Mouse (Mus musculus) fat pad, adult 2 months (tissue): ENCODE data around the gene Crygb.

Source experiments
- DNase-seq: peaks from one replicate; pipeline ENCODE4 v3.0.0-alpha.2; 2011; ENCODE audit warnings: low read depth, low spot score; ENCODE audit errors: extremely low read depth

Gene Crygb

DNA sequence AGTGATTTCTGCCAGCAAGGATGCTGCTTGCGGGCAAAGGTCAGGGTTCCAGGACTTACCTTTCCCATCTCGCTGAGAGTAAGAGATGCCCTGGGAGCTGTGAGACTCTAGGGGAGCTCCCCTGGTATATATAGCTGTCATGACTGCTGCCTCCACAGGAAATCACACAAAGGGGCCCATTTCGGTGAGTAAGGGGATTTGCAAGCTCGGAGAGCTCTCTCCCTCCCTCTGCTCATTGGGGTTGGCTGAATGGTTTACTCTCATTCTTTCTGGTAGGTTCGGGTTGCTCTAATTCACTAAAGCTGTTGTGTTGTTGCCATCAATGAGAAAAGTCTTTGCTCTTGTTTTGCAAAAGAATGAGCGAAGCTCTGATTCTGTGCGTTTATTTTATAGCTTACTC lies at the start of gene Crygb:
TSS of gene Crygb (minus strand) at position 101 of the 400 bp plus-strand sequence.
- DNase-seq = no peak

DNA sequence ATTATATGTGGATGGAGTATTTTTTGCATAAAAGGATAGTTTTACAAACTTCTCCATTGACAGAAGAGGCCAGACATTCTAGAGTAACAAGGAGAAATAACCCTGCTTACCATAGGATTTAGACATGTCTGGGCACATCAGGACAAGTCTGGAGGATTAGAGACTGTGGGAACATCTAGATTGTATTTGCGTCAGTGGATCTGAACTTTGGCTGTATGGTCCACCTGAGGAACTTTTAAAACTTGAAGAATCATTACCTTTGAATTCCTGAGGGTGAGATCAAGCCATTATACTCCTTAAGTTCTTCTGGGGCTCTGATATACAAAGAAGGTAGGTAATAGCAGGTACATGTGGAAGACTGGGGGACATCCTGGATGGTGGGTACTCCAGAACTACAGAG lies 49.6 kb upstream of the Crygb start:
- DNase-seq = no peak

DNA sequence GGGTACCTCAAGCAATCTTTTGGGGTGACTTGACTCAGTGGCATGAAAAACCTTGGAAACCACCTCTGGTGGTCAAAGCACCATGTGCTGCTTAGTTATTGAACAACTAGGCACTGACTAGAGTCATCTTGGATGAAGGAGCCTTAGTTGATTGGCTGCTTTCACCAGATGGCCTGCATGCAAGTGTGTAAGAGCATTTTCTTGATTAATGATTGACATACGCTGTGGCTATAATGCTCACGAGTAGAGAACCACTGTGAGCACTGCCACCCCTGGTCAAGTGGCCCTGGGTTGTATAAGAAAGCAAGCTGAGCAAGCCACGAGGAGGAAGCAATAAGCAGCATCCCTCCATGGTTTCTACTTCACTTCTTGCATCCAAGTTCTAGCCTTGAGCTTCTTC lies 48.1 kb upstream of the Crygb start:
- DNase-seq = no peak

DNA sequence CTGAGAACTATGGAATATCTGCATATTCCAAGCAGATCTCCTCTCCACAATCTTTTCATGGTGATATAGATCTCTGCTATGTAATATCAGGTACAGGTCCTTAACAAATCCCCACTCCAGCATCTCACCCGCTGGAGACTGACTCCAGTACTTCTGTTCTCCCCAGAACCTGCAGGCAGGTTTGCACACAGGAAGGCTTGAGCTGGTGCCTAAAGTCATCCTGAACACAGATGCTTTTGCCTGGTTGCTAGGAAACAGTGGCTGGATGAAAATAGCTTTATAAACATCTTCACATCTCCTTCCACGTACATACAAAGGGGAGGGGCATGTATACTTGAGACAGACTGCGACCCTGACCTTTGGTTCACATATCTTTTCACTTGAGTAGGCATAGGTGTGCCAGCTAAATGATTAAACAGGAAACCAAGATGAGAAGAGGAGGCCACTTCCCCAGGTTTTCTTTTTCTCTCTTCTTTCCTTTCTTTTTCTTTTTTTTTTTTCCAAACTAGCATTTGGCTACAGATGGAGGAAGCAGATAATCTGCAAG lies 47.6 kb upstream of the Crygb start:
- no peak for DNase-seq

DNA sequence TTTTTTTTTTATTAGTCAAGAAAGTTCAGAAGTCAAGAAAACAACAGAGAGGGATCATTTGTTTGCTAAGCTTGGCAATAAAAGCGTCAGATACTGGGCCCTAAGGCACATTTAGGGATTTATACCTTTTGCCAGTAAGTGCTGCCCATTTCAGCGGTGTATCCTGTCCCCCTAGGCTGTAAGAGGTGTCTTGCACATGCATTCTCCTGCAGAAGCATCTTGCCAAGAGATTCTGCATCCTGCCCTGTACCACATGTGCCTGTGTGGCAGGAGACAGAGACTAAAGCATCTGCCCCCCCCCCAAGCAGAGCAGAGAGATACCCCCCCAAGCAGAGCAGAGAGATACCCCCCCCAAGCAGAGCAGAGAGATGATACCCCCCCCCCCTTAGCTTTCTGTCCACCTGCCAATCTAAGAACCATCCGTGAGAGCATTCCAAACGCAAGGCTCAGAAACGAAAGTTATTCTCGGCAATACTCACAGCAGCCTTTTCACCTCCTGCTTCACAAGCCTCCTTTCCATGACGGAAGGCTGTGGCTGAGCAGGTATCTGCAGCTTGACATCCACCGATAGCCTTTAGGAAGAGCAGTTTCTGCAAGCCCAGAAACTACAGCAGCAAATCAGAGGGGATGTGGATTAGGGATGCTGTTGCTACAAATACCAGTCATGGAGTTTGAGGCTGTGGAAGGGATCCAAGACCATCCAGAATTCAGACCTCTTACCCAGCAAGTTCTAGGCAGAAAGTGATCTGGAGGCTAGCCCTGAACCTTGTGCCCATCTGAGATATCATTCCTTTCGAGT lies 40.7 kb upstream of the Crygb start, which contains the start of gene D630023F18Rik:
TSS of gene D630023F18Rik (minus strand) at position 641 of the 799 bp plus-strand sequence.
- no peak for DNase-seq

DNA sequence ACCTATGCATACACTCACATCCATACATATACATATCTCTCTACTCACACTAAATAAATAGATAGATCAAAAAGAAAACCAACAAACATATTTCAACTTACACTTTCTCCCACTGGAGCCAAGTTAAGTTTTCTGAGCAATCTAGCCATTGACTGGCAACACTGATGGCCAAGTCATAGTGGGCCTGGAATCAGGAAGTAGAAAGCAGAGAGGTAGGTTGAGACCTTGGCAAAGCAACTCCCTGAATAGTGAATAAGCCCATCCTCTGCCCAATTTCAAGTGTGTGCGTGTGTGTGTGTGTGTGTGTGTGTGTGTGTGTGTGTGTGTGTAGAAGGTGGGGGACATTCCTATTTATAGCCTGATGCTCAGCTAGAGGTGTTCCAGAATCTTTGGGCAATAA lies 37.4 kb upstream of the Crygb start, which contains the start of gene Gm28845:
TSS of gene Gm28845 (minus strand) at position 121 of the 400 bp plus-strand sequence.
- DNase-seq = no peak

DNA sequence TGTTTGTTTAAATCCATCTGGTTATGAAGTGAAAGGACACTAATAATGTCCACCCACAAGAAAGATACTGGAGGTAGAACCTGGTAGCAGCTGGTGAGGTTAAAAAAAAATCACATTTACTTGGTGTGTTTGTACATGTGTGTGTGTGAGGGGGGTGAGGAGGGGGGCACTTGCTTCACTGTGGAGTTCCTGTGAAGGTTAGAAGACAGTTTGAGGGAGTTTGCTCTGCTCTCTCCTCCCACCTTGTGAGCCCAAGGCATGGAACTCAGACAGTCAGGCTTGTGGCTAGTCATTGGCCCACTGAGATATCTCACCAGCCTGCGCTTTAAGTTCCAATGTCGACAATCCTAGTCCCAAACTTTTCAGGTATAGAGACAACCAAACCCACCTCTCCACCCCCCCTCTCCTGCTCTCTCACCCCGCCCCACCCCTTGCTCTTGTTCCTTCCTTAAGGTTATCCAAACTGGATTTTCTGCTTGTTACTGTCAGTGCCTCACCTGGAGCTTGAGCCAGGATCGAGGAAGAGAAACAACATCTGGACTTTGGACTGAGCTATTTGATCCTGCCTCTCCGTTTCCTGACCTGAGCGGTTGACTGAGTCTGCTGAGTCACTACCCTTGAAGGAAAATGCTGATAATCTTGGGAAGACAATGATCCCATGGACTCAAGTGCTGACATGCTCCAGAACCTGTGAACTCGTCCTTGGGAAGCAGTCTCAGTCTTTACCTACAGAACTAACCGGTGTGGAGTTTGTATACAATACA lies 36.2 kb upstream of the Crygb start:
- peak; percentile 86 for DNase-seq

DNA sequence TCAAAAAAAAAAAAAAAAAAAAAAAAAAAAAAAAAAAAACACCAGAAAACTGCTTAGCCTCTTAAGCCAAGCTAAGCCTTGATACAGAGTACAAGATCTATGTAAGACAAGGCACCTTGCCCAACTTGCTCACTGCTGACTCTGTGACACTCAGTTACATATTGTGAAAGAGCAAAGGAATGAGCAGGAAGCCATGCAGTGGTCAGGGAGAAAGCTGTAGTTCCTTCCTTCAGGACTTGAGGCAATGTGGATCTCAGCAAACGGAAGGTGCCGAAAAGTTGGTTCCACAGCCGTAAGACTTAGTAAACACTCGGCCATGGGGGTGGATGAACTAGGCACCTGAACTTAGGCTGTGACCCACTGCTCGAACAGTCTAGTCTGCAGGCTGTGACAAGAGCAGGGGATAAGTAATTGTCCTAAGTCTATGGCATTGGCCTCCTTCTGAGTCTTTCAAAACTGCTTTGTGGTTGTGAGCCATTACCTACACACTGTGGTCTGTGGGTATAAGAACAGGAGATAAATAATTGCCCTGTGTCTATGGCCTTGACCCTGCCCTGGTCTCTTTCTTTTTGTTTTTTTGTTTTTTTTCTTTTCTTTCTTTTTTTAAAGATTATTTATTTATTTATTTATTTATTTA lies 31.6 kb upstream of the Crygb start:
- peak; percentile 94 for DNase-seq

DNA sequence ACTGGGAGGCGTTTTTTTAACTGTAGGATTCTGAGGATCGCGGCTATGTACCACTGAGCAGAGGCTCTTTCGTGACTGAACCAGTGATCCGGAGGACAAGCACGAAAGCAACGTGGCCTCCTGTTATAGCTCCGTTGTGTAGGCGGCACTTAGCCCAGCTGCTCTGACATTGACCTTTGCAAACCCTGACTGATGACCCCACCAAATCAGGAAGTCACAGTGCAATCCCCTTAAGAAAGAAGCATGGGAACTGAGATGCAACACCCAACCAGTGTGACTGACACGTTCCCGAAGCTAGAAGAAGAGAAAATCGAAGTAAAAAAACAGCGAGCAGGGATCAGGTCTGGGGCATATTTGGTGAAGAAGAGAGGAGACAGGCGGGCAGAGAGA lies 30.7 kb upstream of the Crygb start:
- no peak for DNase-seq

DNA sequence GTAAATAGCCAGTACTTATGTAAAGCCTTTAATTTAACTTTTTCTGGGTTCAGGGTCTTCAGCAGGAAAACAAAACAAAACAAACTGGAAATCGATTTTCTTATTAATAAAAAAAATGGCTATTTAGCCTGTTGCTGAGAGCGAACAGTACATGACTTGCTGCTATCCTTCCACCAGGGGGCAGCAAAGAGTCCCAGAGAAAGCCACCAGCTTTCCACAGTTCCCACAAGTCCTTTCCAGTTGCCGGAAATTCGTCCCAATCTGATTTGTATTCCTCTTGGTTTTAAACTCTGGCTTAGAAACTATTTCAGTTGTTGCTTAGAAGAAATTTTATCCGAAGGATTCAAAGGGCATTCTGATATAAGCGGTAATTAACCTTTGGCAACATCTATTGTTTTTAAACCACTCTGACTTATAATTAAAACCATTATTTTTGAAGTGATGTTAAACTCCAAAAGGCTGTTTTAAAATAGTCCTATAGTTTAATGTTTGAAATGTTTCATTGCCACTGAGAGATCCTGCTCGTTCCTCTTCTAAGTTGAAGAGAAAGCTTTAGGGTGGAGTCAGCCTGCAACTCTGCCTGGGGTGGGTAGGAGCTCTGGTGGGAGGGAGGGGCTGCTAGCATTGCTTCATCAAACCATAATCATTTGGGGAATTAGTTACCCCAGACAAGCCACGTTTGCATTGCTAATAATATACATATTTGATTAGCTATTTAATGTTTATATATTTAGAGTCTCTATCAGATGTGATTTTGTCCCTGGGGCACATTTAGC lies 30.1 kb upstream of the Crygb start:
- DNase-seq = no peak

DNA sequence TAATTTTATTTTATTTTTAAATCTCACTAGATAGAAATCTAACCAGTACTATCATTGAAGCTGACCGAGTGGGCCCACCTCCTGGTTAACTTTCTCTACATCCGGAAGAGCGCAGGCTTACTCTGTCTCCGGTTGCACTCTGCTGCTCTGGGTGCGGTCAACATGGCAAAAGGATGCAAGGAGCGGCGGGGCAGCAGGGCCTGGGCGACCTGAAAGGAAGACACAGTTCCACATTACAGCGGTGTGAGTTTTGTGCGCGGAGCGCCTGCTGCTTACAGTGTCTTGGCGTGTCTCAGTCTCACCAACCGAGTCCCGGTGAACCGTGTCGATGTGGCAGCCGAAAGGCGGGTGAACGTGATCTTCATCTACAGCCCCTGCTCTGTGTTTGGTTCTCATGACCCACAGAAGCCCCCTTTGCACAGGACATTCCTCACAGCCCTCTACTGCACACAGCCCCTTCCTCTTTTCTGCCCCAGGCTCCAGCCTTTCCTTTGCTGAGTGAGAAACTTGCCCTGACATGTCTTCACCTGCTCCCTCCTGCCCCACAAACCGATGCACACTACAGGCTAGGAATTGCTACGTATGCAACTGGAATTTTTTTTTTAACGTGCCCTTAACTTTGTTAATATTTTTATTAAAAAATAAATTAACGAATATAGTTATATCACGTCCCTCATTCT lies 27.8 kb upstream of the Crygb start:
- no peak for DNase-seq

DNA sequence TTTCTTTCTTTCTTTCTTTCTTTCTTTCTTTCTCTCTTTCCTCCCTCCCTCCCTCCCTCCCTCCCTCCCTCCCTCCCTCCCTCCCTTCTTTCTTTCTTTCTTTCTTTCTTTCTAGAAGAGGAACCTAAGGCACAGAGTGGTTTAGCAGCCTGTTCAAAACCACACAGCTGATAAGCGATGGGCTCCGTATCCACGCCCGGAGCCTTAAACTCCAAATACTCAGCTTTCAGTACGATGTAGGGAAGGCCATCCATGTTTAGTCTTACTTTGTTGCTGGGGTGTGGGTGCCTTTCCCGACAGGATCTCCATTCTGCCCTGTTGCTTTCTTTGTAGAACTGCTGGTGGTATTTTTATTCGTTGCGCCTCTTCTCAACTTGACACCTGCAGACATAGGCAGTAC lies 27.1 kb upstream of the Crygb start:
- no peak for DNase-seq

DNA sequence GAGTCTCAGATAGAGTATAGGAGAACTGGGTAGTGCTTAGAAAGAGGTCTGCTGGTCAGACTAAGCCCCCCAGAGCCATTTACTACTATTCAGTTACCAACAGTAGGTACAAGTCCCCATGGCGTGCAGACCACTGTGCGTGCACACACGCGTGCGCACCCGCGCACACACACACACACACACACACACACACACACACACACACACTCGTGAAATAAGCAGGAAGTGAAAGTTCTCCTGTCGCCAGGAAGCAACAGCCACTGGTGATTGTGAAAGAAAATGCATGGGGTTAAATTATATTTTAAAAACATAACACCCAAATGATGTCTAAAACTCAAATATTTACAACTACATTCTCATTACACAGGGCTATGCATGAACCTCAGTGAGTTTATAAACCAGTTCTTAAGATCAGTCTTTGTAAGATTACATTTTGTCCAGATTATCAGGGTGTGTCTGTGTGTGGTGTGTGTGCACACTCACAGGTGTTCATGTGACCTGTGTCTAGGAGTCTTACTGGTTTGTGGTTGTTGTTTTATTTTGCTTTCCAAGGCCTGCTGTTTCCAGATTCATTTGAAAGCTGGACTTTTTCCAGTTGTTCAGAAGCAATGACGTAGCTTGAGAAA lies 25.7 kb upstream of the Crygb start:
- no peak for DNase-seq

DNA sequence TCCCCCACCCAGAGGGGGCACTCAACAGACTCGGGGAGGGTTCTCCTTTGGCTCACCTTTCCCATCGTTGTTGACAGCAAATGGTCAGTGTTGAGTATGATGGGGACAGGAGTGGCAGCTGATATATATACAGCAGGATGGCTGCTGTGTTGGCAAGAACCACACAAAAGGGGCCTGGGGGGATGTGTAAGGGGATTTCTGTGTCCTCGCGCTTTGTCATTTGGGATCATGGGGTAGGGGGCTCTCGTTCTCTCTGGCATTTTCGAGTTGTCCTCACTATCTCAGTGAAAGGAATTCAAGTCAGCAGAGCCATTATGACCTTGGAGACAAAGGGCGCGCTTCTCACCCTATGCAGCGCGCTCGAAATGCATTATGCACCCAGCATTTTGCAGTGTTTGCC lies 21.2 kb upstream of the Crygb start, which contains the start of gene Cryga:
TSS of gene Cryga (minus strand) at position 101 of the 400 bp plus-strand sequence.
- DNase-seq = no peak

DNA sequence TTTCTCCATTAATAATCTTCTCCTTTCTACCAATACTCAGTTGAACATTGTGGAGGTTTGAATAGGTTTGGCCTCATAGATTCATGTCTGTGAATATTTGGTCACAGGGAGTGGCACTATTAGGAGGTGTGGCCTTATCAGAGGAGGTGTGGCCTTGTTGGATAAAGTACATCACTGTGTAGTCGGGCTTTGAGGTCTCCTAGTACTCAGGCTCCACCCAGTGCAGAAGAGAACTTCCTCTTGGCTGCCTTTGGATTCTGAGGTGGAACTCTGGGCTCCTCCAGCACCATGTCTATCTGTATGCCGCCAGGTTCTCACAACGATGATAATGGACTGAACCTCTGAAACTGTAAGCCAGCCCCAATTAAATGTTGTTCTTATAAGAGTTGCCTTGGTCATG lies 14.9 kb upstream of the Crygb start:
- DNase-seq = no peak

DNA sequence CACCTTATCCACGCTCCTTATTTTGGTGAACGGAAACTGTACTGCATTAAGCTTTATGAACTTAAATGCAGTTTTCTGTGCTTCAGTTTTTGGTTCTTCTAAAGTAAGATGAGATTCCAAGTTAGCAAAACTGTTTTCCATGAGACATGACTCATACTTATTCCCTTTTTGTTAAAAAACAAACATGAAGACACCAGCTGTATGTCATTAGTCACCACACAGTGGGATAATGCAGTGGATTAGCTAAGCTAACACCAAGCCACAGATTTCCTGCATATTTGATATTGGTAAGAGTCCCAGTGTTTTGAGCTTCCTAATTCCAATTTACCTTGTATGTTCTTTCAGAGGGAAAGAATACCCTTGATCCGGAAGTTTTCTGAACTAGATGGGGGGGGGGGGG lies 9.5 kb upstream of the Crygb start:
- DNase-seq = no peak

DNA sequence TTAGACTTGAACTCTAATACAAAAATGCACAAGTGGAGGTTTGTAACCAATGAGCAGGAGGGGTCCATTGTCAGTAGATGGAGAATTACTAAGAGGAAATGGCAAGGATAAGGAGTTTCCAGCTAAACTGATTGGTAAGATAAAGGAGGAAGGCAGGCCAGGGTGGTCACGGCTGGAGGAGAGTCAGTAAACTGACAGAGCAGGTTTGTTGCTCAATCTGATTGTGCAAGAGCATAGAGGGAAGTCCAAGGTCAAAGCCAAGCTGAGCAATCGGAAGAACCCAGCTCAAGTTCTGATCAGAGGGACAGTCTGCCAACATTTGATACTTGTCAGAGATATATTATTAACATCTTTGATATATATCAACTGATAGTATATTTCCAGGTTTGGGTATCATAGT lies 8.3 kb upstream of the Crygb start:
- no peak for DNase-seq

DNA sequence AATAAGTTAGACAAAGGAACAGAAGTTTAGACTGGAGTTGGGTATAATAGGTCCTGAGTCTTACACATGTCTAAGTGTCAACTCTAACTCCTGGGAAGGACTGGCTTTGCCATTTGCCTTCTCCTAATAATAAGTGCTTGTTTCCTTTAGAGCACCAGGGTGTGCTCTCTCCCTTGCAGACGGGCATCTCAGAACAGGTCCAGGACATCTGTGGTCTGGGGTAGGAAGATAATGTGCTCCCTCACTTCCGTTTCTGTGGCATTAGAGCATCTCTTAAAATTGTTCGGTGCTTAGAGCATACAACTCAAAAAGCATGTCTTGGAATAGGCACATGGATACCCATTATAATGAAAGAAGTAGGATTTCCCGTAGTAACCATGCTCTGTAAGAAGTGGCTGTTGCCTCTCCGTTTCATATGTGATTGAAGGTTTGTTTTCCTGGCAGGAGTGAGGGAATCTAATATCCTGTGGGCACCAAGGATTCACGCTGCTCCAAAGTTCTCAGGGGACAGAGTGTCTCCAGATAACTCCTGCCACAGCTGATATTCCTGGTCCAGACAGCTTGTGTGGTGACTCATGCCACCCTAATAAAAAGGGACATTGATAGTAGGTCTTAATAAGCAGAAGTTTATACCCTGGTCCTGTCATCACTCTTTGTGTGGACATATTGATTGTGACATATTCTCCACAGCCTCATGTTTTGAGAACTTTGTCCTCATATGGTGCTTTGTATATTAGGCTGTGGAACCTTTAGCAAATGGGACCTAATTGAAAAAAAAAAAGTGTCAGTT lies 6.7 kb upstream of the Crygb start:
- no peak for DNase-seq

DNA sequence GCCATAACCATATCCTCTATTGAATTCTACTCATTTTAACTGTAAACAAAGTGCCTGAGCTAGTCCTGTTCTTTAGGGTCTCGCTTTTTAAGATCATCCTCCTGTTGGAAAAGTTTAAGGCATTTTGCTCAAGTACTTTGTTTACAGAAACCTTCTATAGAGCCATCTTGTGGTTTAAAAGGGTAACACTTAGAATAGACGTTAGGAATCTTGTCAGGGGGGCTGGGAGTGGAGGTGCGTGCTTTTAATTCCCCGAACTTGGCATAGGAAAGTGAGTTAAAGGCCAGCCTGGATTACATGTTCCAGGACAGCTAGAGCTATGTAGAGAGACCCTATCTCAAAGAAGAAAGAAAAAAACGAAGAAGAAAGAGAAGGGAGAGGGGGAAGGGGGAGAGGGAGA lies 6.5 kb downstream of the Crygb start:
- no peak for DNase-seq
